Mouse (Mus musculus): ENCODE results near the gene Upk1b. TPM values are rescaled to one million over a fixed set of nuclear protein-coding genes. Genes with fewer than 3 reads are reported as not detected.

Upk1b gene
- total RNA-seq, 2 experiments from 2014 or later: 0.99 to 2.1 TPM

Other genes starting within 250 kb of the Upk1b start
- 10 to 100 TPM; 77.5 to 85.4 TPM for gene Tmem39a, start 241.6 kb downstream of the Upk1b start, total RNA-seq (2021)
- gene Arhgap31, start 87.1 kb downstream of the Upk1b start, total RNA-seq (2021): 10 to 100 TPM; 21.3 to 33.7 TPM
- 10 to 100 TPM in 1 of 2 experiments, 1 to 10 TPM in 1; 9.0 to 13.0 TPM for gene B4galt4, start 58.1 kb downstream of the Upk1b start, total RNA-seq (2021)
- gene 4930435E12Rik, start 28.4 kb upstream of the Upk1b start, total RNA-seq (2021): not detected
- 10 to 100 TPM in 1 of 2 experiments, 1 to 10 TPM in 1; 7.2 to 26.9 TPM for gene Igsf11, start 92.3 kb upstream of the Upk1b start, total RNA-seq (2021)

Data from adrenal gland, postnatal 36 days (tissue).